18 mouse cellular contexts compared by ENCODE assay signal in genomic region chr13:20723326-20724120, GRCm38 (mm10).
"Had no signal": no experiment of that assay in that cellular context is flagged by ENCODE, and none has a peak within 500 bp of the region (broad histone marks: within the 10 kb centered on the region; RNA-seq: fewer than 3 reads in every experiment).

No protein-coding gene starts in this region.

- H3K4me3 ChIP-seq: midbrain, embryonic 10.5 days; midbrain, embryonic 12.5 days; myocyte; neural tube, embryonic 13.5 days; neural tube, embryonic 15.5 days had no signal

- H3K9ac ChIP-seq: lung, embryonic 14.5 days; midbrain, embryonic 12.5 days; neural tube, embryonic 13.5 days; neural tube, embryonic 15.5 days had no signal

- H3K36me3 ChIP-seq: midbrain, embryonic 10.5 days; midbrain, embryonic 12.5 days; neural tube, embryonic 13.5 days; neural tube, embryonic 15.5 days had no signal

- H3K27me3 ChIP-seq: midbrain, embryonic 12.5 days; neural tube, embryonic 13.5 days; neural tube, embryonic 15.5 days had no signal

- ATAC-seq: midbrain, embryonic 16.5 days had no signal

- H3K27ac ChIP-seq: midbrain, embryonic 10.5 days; midbrain, embryonic 12.5 days; neural tube, embryonic 13.5 days; neural tube, embryonic 15.5 days had no signal

- H3K4me2 ChIP-seq: lung, embryonic 14.5 days; midbrain, embryonic 12.5 days; neural tube, embryonic 13.5 days; neural tube, embryonic 15.5 days had no signal

- H3K4me1 ChIP-seq: midbrain, embryonic 10.5 days; midbrain, embryonic 12.5 days; neural tube, embryonic 13.5 days; neural tube, embryonic 15.5 days had no signal

- H3K9me3 ChIP-seq: midbrain, embryonic 10.5 days; midbrain, embryonic 12.5 days; neural tube, embryonic 13.5 days; neural tube, embryonic 15.5 days had no signal

- DNase-seq: lung, embryonic 14.5 days; lung, postnatal 10 days; lung, postnatal 4 days; midbrain, embryonic 14.5 days; retina, postnatal 1 day; right cerebral cortex, adult 18-20 months; right cerebral cortex, postnatal 25 days; right cerebral cortex, postnatal 4 days; spleen, adult 18-20 months; thymus, adult 18-20 months; thymus, postnatal 14 days; thymus, postnatal 36 days had no signal
